Mouse (Mus musculus): Measurements from ENCODE around the gene Zfp507. TPM values are rescaled to one million over a fixed set of nuclear protein-coding genes. Genes with fewer than 3 reads are reported as not detected.

Gene Zfp507
- total RNA-seq, 4 experiments from 2014 or later = 10.2 to 14.1 (median 13.5) TPM

DNA sequence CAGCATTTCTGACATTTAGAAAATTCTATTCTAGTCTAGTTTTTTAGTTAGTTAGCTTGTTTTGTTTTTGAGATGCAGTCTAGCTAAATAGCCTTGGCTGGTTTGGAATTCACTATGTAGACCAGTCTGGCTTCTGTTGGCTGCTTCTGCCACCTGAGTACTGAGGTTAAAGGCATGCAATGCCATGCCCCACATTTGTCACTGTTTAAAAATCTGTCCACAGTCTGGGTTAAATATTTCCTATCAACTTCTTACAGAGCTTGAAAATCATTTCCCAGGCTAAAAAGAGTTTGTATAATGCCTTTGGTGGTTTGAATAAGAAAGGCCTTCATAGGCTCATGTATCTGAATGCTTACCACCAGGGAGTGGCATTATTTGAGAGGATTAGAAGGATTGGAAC is 63.9 kb downstream of the Zfp507 start:
- DNase-seq (ENCODE audit: low spot score) = no peak

GRCm38 (mm10) chr7:35733313-35734050 is 69.3 kb downstream of the Zfp507 start:
- DNase-seq (ENCODE audit: low spot score) = no peak

GRCm38 (mm10) chr7:35732585-35733059 is 70.2 kb downstream of the Zfp507 start:
- no peak for DNase-seq (ENCODE audit: low spot score)

- DNase-seq (ENCODE audit: low spot score) = peak; percentile 47
Measured at GRCm38 (mm10) chr7:35729621-35730031, 73.2 kb downstream of the Zfp507 start.

- DNase-seq (ENCODE audit: low spot score) = no peak
Measured at GRCm38 (mm10) chr7:35728376-35728775, 74.4 kb downstream of the Zfp507 start.

GRCm38 (mm10) chr7:35723035-35723434 is 79.8 kb downstream of the Zfp507 start:
- DNase-seq (ENCODE audit: low spot score) = no peak

Other genes with a start within 250 kb of the Zfp507 start
- gene Nudt19, start 246.7 kb downstream of the Zfp507 start, total RNA-seq (2022) = 10 to 100 TPM; 58.4 to 73.7 (median 68.2) TPM
- gene Rgs9bp, start 217.4 kb downstream of the Zfp507 start, total RNA-seq (2022) = not detected
- gene Ankrd27, start 216.8 kb downstream of the Zfp507 start, total RNA-seq (2022) = 10 to 100 TPM in 3 of 4 experiments, 1 to 10 TPM in 1; 8.6 to 12.0 (median 10.8) TPM
- gene Pdcd5, start 155.5 kb downstream of the Zfp507 start, total RNA-seq (2022) = 100 to 1,000 TPM in 1 of 4 experiments, 10 to 100 TPM in 3; 67.2 to 104 (median 89.7) TPM
- 1 to 10 TPM; 2.7 to 3.5 (median 2.9) TPM for gene Dpy19l3, start 48.5 kb downstream of the Zfp507 start, total RNA-seq (2022)

Data from heart, adult 8-10 months (tissue).